Mouse (Mus musculus): ENCODE measurements around the gene Hyal2. TPM values are rescaled to one million over a fixed set of nuclear protein-coding genes. Genes with fewer than 3 reads are reported as not detected.

Gene Hyal2
- 12.1 TPM for polyA plus RNA-seq (2015; fragmentation: Illumina TruSeq; extraction: RNeasy Lipid Tissue Mini Kit (QIAGEN cat#74804); ENCODE audit: insufficient read depth, low read depth, low replicate concordance)

GRCm38 (mm10) chr9:107567702-107568319, at the start of gene Hyal2:
TSS of gene Hyal2 (plus strand) at chr9:107567945.

GRCm38 (mm10) chr9:107533791-107534407, 33.8 kb upstream of the Hyal2 start, which contains the start of gene Tmem115:
TSS of gene Tmem115 (plus strand) at chr9:107533945.

GRCm38 (mm10) chr9:107541474-107542351, 26.0 kb upstream of the Hyal2 start, which contains the start of the genes Cyb561d2 and Nprl2:
TSS of gene Cyb561d2 (minus strand) at chr9:107542193.
TSS of gene Nprl2 (plus strand) at chr9:107542226.

DNA sequence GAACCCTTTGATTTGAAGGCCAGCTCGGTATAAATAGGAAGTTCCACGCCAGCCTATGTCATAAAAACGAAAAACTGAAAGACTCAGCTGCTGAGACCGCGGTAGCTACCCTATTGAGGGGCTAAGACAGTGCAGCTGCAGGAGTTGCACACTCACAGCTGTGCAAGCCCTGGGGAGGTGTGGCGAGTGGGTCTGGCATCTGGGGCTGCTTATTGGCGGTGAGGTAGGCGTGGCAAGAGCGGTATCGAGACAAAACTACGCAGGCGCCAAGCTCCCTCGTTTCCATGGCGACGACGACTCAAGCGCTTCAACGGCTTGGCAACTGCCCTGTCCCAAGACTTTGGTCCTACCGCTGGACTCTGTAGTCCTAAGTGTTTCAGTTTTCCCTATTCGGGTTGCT, 20.7 kb upstream of the Hyal2 start, which contains the start of gene Zmynd10:
TSS of gene Zmynd10 (plus strand) at position 273 of the 400 bp plus-strand sequence.

GRCm38 (mm10) chr9:107551117-107551889, 16.4 kb upstream of the Hyal2 start, which contains the start of gene Rassf1:
TSS of gene Rassf1 (plus strand) at chr9:107551555.

DNA sequence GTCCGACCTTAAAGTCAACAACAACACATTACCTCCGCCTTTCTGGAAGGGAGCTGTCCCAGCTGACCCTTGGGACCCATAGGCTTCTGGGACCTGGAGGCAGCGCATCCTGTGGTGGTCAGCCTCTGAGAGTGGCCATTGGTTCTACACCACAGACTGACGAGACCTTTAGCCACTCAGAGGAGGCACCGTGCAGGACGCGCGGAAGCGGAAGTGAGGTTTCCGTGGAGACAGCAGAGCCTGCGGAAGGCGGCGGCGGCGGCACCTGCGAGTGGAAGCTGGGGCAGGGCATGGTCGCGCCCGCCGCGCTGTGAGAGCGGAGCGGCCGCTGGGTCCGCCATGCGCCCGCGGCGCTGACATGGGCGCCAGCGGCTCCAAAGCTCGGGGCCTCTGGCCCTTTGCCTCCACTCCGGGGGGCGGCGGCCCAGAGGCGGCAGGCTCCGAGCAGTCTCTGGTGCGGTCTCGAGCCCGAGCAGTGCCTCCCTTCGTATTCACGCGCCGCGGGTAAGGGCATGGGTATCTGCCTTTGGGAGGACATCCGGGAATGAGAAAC, 4.6 kb upstream of the Hyal2 start, which contains the start of gene Tusc2:
TSS of gene Tusc2 (plus strand) at position 227 of the 553 bp plus-strand sequence.

GRCm38 (mm10) chr9:107576357-107577107, 8.8 kb downstream of the Hyal2 start, which contains the start of gene Hyal1:
TSS of gene Hyal1 (plus strand) at chr9:107576927.

GRCm38 (mm10) chr9:107578587-107578986, 10.8 kb downstream of the Hyal2 start, which contains the start of gene Naa80:
TSS of gene Naa80 (plus strand) at chr9:107578887.

GRCm38 (mm10) chr9:107580501-107581317, 13.0 kb downstream of the Hyal2 start, which contains the start of gene Hyal3:
TSS of gene Hyal3 (plus strand) at chr9:107580818.

GRCm38 (mm10) chr9:107586974-107587832, 19.5 kb downstream of the Hyal2 start, which contains the start of gene Ifrd2:
TSS of gene Ifrd2 (plus strand) at chr9:107587642.

DNA sequence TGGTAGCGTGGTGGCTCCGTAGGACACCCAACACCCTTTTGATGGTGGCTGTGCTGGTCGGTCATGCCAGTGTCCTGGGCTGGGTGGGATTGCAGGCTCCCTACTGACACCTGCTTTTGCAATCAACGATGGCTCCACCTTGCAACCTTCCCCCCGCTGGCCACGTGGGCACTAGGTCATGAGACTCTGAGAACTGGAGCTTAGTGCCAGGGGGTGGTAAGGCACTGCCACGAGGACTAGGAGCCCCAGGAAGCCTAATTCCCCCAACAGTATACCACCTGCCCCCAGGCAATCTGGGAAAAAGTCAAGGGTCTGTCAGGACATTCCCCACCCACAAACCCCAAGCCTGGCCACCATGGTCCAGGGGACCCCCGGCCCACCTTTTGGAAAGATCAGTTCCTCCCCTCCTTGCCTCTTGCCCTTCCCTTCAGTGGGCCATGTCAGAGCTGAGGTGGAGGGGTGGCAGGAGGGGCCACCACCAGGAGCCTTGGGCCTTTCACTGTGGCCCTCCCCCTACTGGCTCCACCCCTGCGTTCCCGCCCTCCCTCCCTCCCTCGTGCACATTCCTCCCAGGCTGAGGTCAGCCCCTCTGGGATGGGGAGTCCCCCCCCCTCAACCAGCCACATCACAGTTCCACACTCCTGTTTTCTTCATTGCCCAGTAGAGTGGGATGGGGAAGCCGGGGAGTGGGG, 41.1 kb downstream of the Hyal2 start, which contains the start of gene Sema3b:
TSS of gene Sema3b (minus strand) at position 489 of the 692 bp plus-strand sequence.

Other genes starting within 250 kb of the Hyal2 start
- 12.6 TPM for gene Hemk1, start 229.6 kb upstream of the Hyal2 start, polyA plus RNA-seq (2015; fragmentation: Illumina TruSeq; extraction: RNeasy Lipid Tissue Mini Kit (QIAGEN cat#74804); ENCODE audit: insufficient read depth, low read depth, low replicate concordance)
- not detected for gene 6430571L13Rik, start 227.3 kb upstream of the Hyal2 start, polyA plus RNA-seq (2015; fragmentation: Illumina TruSeq; extraction: RNeasy Lipid Tissue Mini Kit (QIAGEN cat#74804); ENCODE audit: insufficient read depth, low read depth, low replicate concordance)
- gene Cacna2d2, start 168.3 kb upstream of the Hyal2 start, polyA plus RNA-seq (2015; fragmentation: Illumina TruSeq; extraction: RNeasy Lipid Tissue Mini Kit (QIAGEN cat#74804); ENCODE audit: insufficient read depth, low read depth, low replicate concordance) = 0.20 TPM
- gene Tmem115, start 34.0 kb upstream of the Hyal2 start, polyA plus RNA-seq (2015; fragmentation: Illumina TruSeq; extraction: RNeasy Lipid Tissue Mini Kit (QIAGEN cat#74804); ENCODE audit: insufficient read depth, low read depth, low replicate concordance) = 6.5 TPM
- gene Cyb561d2, start 25.8 kb upstream of the Hyal2 start, polyA plus RNA-seq (2015; fragmentation: Illumina TruSeq; extraction: RNeasy Lipid Tissue Mini Kit (QIAGEN cat#74804); ENCODE audit: insufficient read depth, low read depth, low replicate concordance) = 2.8 TPM
- 5.4 TPM for gene Nprl2, start 25.7 kb upstream of the Hyal2 start, polyA plus RNA-seq (2015; fragmentation: Illumina TruSeq; extraction: RNeasy Lipid Tissue Mini Kit (QIAGEN cat#74804); ENCODE audit: insufficient read depth, low read depth, low replicate concordance)
- not detected for gene Zmynd10, start 20.6 kb upstream of the Hyal2 start, polyA plus RNA-seq (2015; fragmentation: Illumina TruSeq; extraction: RNeasy Lipid Tissue Mini Kit (QIAGEN cat#74804); ENCODE audit: insufficient read depth, low read depth, low replicate concordance)
- gene Rassf1, start 16.4 kb upstream of the Hyal2 start, polyA plus RNA-seq (2015; fragmentation: Illumina TruSeq; extraction: RNeasy Lipid Tissue Mini Kit (QIAGEN cat#74804); ENCODE audit: insufficient read depth, low read depth, low replicate concordance) = 10.7 TPM
- gene Tusc2, start 4.7 kb upstream of the Hyal2 start, polyA plus RNA-seq (2015; fragmentation: Illumina TruSeq; extraction: RNeasy Lipid Tissue Mini Kit (QIAGEN cat#74804); ENCODE audit: insufficient read depth, low read depth, low replicate concordance) = 11.3 TPM
- 1.7 TPM for gene Hyal1, start 9.0 kb downstream of the Hyal2 start, polyA plus RNA-seq (2015; fragmentation: Illumina TruSeq; extraction: RNeasy Lipid Tissue Mini Kit (QIAGEN cat#74804); ENCODE audit: insufficient read depth, low read depth, low replicate concordance)
- 10.5 TPM for gene Naa80, start 10.9 kb downstream of the Hyal2 start, polyA plus RNA-seq (2015; fragmentation: Illumina TruSeq; extraction: RNeasy Lipid Tissue Mini Kit (QIAGEN cat#74804); ENCODE audit: insufficient read depth, low read depth, low replicate concordance)
- 0.76 TPM for gene Hyal3, start 12.9 kb downstream of the Hyal2 start, polyA plus RNA-seq (2015; fragmentation: Illumina TruSeq; extraction: RNeasy Lipid Tissue Mini Kit (QIAGEN cat#74804); ENCODE audit: insufficient read depth, low read depth, low replicate concordance)
- 23.7 TPM for gene Ifrd2, start 19.7 kb downstream of the Hyal2 start, polyA plus RNA-seq (2015; fragmentation: Illumina TruSeq; extraction: RNeasy Lipid Tissue Mini Kit (QIAGEN cat#74804); ENCODE audit: insufficient read depth, low read depth, low replicate concordance)
- 2.8 TPM for gene Sema3b, start 41.3 kb downstream of the Hyal2 start, polyA plus RNA-seq (2015; fragmentation: Illumina TruSeq; extraction: RNeasy Lipid Tissue Mini Kit (QIAGEN cat#74804); ENCODE audit: insufficient read depth, low read depth, low replicate concordance)
- 76.6 TPM for gene Gnai2, start 67.4 kb downstream of the Hyal2 start, polyA plus RNA-seq (2015; fragmentation: Illumina TruSeq; extraction: RNeasy Lipid Tissue Mini Kit (QIAGEN cat#74804); ENCODE audit: insufficient read depth, low read depth, low replicate concordance)
- 99.2 TPM for gene Slc38a3, start 101.6 kb downstream of the Hyal2 start, polyA plus RNA-seq (2015; fragmentation: Illumina TruSeq; extraction: RNeasy Lipid Tissue Mini Kit (QIAGEN cat#74804); ENCODE audit: insufficient read depth, low read depth, low replicate concordance)
- not detected for gene Gnat1, start 111.8 kb downstream of the Hyal2 start, polyA plus RNA-seq (2015; fragmentation: Illumina TruSeq; extraction: RNeasy Lipid Tissue Mini Kit (QIAGEN cat#74804); ENCODE audit: insufficient read depth, low read depth, low replicate concordance)
- 19.9 TPM for gene Sema3f, start 142.5 kb downstream of the Hyal2 start, polyA plus RNA-seq (2015; fragmentation: Illumina TruSeq; extraction: RNeasy Lipid Tissue Mini Kit (QIAGEN cat#74804); ENCODE audit: insufficient read depth, low read depth, low replicate concordance)
- gene Rbm5, start 203.1 kb downstream of the Hyal2 start, polyA plus RNA-seq (2015; fragmentation: Illumina TruSeq; extraction: RNeasy Lipid Tissue Mini Kit (QIAGEN cat#74804); ENCODE audit: insufficient read depth, low read depth, low replicate concordance) = 36.6 TPM